Mouse (Mus musculus) left cerebral cortex, postnatal 10 days (tissue): Measurements from ENCODE around the gene Pprc1. TPM values are rescaled to one million over a fixed set of nuclear protein-coding genes. Genes with fewer than 3 reads are reported as not detected.

Source experiments
- DNase-seq, 2 experiments: peaks; one replicate each; pipeline ENCODE4 v3.0.0; 2021 to 2022; ENCODE audit warnings: low spot score in 2 of 2, mixed read lengths in 1 of 2; ENCODE audit errors: extremely low spot score in 1 of 2
- intact Hi-C: fragments of 180-260 bp; cut with DNase I; formaldehyde crosslinking; loops from one replicate; pipeline ENCODE4 v1.15.1; 2025
- total RNA-seq, 2 experiments: library from RNA; stranded (reverse); gene quantifications; 2 replicates each; pipeline ENCODE4 v1.2.3; 2021

Pprc1 gene
- total RNA-seq, 2 experiments from 2014 or later = 26.2 to 29.1 TPM

GRCm38 (mm10) chr19:46045696-46046311 is 1.1 kb downstream of the Pprc1 start:
- peak in 1 of 2 experiments; percentile 76 for DNase-seq
- intact Hi-C loops = no loop called here

GRCm38 (mm10) chr19:46046621-46047025 is 1.9 kb downstream of the Pprc1 start:
- DNase-seq = peak in 1 of 2 experiments; percentile 36
- intact Hi-C loops = no loop called here

GRCm38 (mm10) chr19:46047426-46047825 is 2.7 kb downstream of the Pprc1 start:
- intact Hi-C loops = no loop called here
- no peak for DNase-seq

GRCm38 (mm10) chr19:46049129-46049528 is 4.4 kb downstream of the Pprc1 start:
- DNase-seq = no peak
- intact Hi-C loops = no loop called here

GRCm38 (mm10) chr19:46050462-46050861 is 5.8 kb downstream of the Pprc1 start:
- no peak for DNase-seq
- intact Hi-C loops = no loop called here

- peak in 1 of 2 experiments; percentile 51 for DNase-seq
- intact Hi-C loops = no loop called here
Observed at GRCm38 (mm10) chr19:46055752-46056387, 11.2 kb downstream of the Pprc1 start.

- intact Hi-C loops = no loop called here
- peak; percentile 95 for DNase-seq
Observed at GRCm38 (mm10) chr19:46056388-46056946, 11.8 kb downstream of the Pprc1 start.

GRCm38 (mm10) chr19:46056947-46057607 is 12.4 kb downstream of the Pprc1 start:
- intact Hi-C loops = no loop called here
- peak in 1 of 2 experiments; percentile 92 for DNase-seq

GRCm38 (mm10) chr19:46058466-46058865 is 13.8 kb downstream of the Pprc1 start:
- DNase-seq = no peak
- intact Hi-C loops = no loop called here

- intact Hi-C loops = no loop called here
- no peak for DNase-seq
Observed at GRCm38 (mm10) chr19:46060845-46061244, 16.2 kb downstream of the Pprc1 start.

GRCm38 (mm10) chr19:46068054-46068453 is 23.4 kb downstream of the Pprc1 start:
- intact Hi-C loops = no loop called here

GRCm38 (mm10) chr19:46073285-46073684 is 28.6 kb downstream of the Pprc1 start:
- DNase-seq = no peak
- intact Hi-C loops = no loop called here

More at GRCm38 (mm10) chr19:46068054-46068453, 23.4 kb downstream of the Pprc1 start:
- DNase-seq = no peak

- DNase-seq = no peak
- intact Hi-C loops = no loop called here
Observed at GRCm38 (mm10) chr19:46074266-46074665, 29.6 kb downstream of the Pprc1 start.

- intact Hi-C loops = no loop called here
- peak; percentile 99 for DNase-seq
Observed at GRCm38 (mm10) chr19:46075616-46076607, 31.2 kb downstream of the Pprc1 start, which contains the start of gene Nolc1. TSS of gene Nolc1 (plus strand) at chr19:46075863.

GRCm38 (mm10) chr19:46078535-46078934 is 33.8 kb downstream of the Pprc1 start:
- intact Hi-C loops = no loop called here
- no peak for DNase-seq

GRCm38 (mm10) chr19:46085185-46085584 is 40.5 kb downstream of the Pprc1 start:
- intact Hi-C loops = no loop called here
- DNase-seq = no peak

- peak; percentile 47 to 56 for DNase-seq
- intact Hi-C loops = no loop called here
Observed at GRCm38 (mm10) chr19:46086337-46086736, 41.7 kb downstream of the Pprc1 start.

- intact Hi-C loops = no loop called here
- DNase-seq = no peak
Observed at GRCm38 (mm10) chr19:46087871-46088270, 43.2 kb downstream of the Pprc1 start.
